Mouse (Mus musculus): Measurements from ENCODE around the gene Txnrd1.

The Txnrd1 gene

DNA sequence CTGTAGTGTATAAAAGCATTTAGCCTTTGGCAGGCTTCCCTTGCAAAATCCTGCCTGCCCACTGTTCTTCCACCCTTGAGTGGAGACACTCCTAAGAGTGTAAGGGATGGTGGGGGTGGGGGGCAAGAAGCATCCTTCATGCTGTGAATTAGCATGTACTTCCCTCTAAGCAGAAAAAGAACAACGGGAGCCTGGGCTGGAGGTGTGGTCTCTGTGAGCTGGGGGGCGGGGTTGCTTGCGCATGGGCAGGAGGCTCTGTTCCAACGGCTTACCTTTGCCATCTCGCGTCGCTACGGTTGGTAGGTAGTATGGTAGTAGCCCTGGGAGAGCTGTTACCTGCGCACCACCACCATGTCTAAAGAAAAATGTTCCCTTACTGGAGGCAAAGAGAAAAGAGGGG is 32.6 kb downstream of the Txnrd1 start, which contains the start of gene Eid3:
TSS of gene Eid3 (plus strand) at position 271 of the 400 bp plus-strand sequence.
- DNase-seq (ENCODE audit: low spot score in 2 of 2): no peak

DNA sequence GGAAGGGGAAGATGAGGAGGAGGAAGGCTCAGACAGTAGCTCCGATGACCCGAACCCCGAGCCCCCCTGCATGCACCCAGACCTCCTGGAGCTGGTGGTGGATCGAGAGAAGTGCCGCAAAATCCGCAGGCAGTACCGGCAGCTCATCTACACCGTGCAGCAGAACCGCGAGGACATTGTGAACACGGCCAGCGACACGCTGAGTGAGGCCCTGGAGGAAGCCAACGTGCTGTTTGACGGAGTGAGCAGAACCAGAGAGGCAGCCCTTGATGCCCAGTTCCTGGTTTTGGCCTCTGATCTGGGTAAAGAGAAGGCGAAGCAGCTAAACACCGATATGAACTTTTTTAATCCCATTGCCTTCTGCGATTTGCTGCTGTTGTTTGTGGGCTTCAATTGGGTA is 33.1 kb downstream of the Txnrd1 start:
- DNase-seq (ENCODE audit: low spot score in 2 of 2): no peak

DNA sequence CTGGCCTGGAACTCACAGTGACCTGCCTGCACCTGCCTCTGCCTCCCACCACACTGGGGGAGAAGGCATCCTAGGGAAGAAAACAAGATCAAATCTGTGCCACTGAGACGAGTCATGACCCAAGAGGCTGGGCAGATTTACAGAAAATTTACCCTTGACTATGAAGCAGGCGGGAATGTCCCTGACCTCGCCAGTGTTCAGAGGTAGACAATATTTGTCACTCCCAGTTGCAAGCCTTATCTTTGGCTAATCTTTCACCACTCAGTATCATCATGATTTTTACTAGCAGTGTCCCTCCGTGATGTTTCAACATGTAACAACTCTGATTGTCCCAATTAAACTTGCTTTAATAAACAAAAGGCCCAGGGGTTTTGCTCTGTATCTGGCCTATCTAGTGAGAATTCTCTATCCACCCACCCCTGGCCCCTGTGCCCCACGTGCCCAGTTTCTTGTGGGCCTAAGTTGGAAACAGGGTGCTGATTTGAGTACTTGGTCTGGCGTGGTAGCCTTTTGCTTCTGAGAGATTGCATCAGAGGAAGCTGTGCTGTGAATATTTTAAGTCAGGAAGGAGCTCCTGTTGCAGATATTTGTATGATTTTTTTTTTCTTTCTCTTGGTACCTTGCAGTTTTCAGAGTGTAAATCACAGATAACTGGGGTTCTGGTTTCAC is 34.8 kb downstream of the Txnrd1 start:
- DNase-seq (ENCODE audit: low spot score in 2 of 2): no peak

DNA sequence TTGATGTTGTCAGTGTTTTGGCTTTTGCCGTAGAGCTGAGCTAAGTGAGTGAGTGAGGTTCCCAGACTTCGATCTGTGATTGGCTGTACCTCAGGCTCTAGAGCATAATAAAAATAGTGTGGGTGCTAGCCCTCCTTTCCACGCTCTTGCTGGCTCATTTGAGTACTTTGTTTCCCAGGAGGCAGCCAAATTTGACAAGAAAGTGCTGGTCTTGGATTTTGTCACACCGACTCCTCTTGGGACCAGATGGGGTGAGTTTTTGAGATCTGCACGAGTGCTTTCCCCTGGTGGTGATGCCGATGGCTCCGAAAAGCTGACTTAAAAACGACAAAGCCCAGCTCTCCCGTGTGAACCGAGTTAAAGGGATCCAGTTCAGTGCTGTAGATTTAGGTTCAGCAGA is 41.7 kb downstream of the Txnrd1 start:
- DNase-seq (ENCODE audit: low spot score in 2 of 2): peak in 1 of 2 experiments; percentile 51

DNA sequence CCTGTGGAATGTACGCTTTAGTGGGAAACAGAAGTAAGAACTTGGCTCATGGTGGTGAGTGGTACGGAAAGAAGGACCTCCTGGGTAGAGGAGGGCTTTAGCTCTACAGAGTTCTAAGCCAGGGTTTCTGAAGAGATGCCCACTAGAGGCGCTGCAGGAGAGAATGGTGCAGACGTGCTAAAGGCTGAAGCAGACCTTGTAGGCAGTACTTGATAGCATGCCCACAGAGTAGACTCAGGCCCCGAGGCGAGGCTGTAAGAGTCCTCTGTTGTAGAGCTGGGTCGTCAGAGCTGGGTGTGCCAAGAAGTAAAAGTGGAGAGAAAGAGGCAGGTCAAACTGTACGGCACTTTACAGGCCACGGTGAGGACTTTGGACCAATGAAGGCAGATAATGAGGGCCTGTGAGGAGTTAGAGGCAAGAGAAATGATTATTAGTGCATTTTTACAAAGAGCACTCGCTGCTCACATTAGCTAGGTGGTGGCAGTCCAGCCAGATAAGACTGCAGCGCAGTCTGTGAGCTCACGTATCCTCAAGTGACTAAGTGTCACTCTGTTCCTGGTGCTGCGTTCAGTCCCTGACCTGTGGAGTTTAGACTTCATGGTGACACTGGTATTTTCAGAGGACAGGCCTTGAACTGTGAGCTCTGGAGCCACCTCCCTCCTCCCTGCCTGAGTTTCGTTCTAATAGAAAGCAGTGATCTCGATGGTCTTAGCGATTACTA is 42.5 kb downstream of the Txnrd1 start:
- peak; percentile 31 to 70 for DNase-seq (ENCODE audit: low spot score in 2 of 2)

DNA sequence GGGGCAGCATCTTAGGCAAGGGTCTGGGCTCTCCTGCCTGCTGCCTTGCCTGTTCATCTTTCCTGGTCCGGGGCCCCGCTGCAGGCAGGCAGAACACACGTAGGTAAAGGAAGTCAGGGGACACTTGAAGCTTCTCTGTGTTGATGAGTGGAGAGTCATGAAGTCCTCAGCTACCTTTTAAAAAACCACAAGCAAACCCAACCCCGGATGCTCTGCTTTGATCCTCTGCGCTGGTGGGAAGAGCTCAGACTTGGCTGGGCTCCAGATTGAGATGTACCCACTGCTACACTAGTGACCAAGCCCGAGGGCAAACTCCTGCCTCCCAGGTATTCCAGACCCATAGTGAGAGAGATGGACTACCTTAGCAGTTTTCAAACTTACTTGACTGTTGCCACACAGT is 53.6 kb downstream of the Txnrd1 start:
- DNase-seq (ENCODE audit: low spot score in 2 of 2): no peak

DNA sequence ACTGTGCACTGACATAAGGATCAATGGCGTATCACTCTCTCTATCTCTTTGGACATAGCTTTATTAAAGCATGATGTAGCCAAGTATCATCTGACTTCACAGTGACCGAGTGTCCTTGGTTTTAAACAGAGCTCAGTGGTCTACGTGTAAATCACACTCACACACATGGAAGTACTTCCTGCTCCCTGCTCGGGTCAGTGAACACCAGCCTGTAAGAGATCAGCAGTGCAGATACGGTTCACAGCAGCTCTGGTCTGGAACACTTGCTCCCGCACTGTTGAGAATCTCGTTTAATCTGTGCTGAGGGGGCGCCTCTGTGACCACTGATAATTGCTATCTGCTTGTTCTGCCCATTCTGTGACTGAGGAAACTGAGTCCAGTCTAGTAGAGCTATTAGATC is 54.8 kb downstream of the Txnrd1 start:
- DNase-seq (ENCODE audit: low spot score in 2 of 2): no peak

DNA sequence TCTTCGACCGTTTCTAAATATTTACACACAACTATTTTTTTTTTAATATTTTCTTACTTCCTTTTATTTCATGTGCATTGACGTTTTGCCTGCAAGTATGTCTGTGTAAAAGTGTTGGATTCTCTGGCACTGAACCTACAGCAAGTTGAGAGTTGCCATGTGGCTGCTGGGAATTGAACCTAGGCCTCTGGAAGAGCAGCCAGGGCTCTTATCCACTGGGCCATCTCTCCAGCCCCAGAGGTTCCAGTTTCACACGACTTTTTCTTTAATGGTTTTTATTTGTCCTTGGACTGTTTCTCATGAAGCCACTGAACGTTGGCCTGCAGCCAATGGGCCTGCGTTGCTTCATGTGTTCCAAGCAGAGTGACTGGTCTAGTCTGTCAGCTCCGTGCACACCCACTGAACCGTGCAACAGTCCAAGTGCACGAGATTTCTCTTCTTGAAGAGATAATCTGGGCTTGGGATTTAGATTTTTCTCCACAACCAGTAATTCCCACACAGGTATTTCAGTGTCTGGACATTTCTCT is 55.8 kb downstream of the Txnrd1 start:
- DNase-seq (ENCODE audit: low spot score in 2 of 2): no peak

DNA sequence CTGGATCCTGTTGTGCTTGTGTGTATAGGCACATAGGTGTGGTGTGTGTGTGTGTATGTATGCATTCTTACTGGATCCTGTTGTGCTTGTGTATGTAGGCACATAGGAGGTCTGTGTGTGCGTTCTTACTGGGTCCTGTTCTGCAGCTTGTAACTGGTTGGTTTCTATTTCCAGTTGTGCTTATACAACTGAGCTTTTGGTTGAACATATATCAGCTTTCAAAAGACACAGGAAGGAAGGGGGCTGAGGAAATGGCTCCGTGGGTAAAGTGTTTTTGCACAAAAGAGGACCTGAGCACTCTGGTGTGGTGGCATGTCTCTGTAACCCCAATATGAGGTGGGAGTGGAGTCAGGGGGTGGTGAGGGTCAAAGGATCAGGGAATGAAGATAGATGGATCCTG is 57.2 kb downstream of the Txnrd1 start:
- DNase-seq (ENCODE audit: low spot score in 2 of 2): no peak

DNA sequence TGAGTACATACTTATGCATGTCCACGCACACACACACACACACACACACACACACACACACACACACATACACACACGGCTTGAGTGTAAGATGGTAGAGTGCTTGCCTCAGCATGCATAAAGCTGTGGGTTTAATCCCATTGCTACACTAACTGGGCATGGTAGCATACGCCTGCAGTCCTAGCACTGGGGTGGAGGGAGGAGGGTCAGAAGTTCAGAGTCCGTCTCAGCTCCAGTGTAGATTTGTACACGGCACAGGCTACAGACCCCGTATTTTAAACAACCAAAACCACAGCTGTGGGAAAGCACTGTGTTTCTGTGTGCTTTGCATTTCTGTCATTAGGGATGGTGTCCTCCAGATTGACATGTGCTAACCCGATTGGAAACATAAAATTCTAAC is 57.7 kb downstream of the Txnrd1 start:
- DNase-seq (ENCODE audit: low spot score in 2 of 2): no peak

DNA sequence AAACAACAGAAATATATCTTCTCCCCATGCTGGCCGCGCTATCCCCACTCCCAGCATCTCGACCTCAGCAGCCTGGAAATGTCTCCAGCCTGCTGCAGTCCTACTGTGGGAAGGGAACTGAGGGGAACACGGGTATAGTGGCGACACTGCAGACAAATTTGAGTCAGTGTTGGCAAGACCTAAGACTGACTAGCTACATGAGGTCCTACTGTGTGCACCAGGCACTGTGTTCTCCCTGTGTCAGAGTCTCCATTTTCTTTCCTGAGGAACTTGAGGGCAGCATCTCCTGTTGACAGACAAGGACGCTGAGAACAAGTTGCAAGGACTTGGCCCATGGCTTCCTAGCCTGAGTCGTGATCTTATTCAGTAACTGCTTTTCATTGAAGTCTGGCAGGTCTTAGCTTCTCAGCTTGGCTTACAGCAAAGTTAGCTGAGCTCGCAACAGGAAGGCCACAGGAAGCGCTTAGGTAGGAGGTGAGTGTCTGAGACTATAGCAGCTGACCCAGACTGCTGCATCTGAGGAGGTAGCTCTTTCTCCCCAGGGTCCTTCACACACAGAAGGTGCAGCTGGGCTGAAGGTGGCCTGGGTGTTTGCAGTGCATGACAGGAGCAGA is 58.8 kb downstream of the Txnrd1 start:
- DNase-seq (ENCODE audit: low spot score in 2 of 2): no peak

DNA sequence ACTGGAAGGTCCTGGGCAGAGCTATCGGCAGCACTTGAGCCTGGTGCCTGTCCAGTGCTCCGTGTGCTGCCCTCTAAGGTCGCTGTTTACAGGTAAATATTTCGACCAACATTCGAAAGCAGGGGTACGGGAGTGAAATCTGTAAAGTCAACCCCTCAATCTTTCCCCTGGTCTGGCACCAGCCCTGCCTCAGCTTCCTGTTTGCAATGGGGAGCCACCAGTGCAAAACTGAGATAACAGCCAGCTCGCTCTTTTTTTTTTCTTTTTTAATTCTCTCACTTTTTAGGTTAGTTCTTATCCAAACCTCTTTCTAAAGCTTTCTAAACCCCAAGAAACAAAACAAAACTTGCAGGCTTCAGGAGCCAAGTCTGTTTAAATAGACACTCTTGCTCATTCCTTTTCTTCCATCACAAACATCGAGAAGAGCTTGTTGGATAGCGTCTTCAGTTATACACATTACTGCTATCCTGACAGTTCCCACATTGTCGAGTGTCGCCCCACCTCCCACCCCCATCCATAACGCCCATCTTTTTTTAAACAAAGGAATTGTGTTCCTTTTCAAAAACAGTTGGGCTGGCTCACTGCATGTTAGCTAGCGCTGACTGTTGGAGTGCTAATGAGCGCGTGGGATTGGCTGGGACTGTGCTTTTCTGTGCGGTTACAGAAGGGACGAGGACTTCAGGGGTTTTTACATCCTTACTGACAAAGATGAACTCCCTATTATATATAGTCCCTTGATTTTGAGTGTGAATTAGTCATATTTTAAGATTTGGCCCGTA is 60.3 kb downstream of the Txnrd1 start:
- DNase-seq (ENCODE audit: low spot score in 2 of 2): no peak

DNA sequence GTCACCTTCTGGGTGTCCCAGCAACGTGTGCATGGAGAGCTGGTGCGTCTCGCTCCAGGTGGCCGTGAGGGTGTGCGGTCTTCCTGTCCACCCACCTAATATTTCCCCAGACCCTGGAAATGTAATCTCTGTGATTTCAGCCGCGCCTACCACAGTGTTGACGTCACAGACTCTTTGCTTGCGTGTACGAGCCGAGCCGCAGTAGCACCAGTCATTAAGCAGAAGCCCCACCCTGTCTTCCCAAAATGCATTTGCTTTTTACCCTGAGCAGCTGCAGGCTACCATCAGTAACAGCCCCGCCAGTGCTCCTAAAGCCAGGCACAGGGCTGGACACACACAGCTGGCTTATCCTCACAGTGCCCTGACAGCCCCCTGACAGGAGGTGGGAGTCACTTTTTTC is 64.2 kb downstream of the Txnrd1 start:
- no peak for DNase-seq (ENCODE audit: low spot score in 2 of 2)

DNA sequence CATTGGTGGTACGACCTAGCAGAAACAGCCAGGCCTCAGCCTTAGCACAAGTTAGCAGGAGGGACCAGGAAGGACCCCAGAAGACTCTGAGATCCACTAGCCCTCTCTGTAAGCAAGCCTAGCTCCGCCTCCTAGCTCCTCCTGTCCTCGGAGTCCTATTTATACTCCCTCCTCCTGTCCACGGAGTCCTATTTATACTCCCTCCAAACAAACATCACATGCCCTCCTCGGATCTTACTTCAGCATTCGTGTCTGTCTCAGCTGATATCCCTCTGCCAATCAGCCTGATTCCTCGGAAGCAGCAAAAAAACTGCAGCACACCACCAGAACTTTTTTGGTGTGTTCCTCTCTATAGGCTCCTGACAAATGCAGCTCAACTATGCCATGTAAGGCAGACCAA is 65.1 kb downstream of the Txnrd1 start:
- no peak for DNase-seq (ENCODE audit: low spot score in 2 of 2)

DNA sequence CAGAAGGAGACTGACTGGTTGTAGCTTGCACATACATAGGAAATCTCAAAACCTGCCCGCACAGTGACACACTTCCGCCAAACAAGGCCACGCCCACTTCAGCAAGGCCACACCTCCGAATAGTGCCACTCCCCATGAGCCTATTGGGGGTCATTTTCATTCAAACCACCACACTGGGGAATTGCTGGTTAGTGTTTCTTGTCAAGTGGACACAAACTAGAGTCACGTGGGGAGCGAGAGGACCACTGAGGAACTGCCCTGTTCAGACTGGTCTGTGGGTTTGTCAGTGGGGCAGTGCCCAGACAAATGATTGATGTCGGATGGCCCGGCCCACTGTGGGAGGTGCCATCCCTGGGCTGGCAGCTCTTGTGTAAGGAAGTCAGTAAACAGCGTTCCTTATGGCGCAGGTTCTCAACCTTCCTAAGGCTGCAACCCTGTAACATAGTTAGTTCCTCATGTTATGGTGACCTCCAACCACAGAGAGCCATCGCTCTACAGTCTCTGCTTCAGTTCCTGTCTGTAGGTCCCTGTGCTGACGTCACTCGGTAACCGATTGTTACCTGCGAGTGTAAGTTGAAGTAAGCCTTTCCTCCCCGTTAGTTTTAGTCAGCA is 66.2 kb downstream of the Txnrd1 start:
- DNase-seq (ENCODE audit: low spot score in 2 of 2): peak in 1 of 2 experiments; percentile 27

DNA sequence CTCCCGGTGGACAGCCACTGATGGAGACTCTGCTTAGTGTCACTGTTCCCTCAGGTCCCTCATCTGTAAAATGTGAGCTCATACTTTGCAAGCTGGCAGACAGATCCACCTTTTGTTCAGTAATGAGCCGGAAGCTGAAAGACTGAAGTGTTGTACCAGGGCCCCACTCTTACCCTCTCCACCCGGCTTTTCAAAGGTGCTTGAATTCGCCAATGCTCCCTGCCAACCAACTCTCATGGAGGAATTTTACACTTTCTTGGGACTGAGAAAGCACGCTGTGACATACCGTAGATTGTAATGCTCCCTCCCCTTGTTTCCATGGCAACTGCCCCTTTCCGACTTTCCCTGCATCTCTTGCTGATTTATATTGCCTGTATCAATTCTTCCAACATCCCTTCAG is 66.8 kb downstream of the Txnrd1 start:
- DNase-seq (ENCODE audit: low spot score in 2 of 2): no peak

DNA sequence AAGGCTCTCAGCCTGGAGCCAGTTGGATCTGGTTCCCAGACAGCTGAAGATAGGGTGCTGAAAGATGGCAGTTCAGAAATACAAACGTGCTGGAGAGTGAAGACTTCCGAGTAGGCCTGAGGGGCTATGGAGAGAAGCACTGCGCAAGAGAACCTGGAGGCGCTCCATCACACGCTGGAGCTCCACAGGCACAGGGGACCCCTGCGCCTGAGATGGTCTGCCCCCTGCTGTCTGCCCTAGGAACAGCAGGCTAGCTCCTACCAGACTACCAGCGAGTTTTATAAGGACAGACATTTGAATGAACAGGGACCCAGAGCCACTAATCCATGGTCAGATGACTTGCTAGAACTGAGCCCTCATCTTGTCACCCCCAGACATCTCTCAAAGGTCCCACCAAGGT is 67.7 kb downstream of the Txnrd1 start:
- peak; percentile 82 to 95 for DNase-seq (ENCODE audit: low spot score in 2 of 2)

DNA sequence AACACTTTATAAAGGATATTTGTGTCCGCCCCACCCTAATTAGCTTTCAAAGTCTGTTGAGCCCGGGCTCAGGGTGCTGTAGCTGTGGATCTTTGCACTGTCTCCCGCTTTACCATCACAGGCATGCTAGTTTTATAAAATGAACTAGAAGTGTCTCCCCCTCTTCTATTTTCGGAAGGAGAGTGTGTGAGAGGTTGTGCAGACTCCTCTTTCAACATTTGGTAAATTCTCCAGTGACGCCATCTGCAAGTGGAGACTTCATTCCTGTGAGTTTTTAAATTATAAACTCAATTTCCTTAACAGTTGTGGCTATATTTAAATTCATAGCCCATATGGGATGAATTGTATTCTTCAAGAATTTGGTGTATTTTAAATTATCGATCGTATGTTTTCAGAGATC is 74.8 kb downstream of the Txnrd1 start:
- no peak for DNase-seq (ENCODE audit: low spot score in 2 of 2)

DNA sequence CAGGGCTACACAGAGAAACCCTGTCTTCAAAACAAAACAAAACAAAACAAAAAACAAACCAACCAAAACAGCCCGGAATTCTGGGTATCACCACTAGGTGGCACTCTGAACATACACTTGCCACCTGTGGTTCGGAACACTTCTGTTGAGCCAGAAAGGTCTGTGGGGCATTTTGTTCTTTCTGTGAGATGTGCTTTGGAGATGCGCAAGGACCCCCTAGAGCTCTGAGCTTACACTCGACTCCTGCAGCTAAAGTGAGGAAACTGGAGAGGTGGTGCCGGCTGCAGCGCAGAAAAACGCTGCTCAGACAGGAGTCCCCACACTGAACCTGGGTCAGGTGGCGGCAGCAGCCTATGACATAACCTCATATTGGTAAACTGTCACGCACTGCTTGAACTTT is 75.6 kb downstream of the Txnrd1 start:
- DNase-seq (ENCODE audit: low spot score in 2 of 2): peak; percentile 58 to 85

DNA sequence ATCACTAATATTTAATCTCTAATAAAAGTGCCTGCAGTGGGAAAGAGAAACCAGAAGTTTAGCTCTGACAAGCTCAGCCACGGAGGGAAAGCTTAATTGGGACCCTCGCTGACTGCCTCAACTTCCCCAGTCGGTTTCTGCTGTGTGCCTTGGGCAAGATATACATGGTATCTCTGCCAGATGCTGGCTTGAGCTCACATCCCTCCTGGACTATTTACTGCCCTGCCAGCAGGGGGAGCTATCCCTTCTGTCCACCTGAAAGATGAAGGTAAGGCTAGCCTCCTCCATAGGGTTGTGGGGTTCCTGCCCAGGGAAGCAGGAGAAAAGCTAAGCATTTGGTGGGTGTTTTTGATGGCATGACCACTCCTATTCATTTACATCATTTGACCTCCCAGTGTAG is 76.4 kb downstream of the Txnrd1 start:
- peak; percentile 40 to 75 for DNase-seq (ENCODE audit: low spot score in 2 of 2)

DNA sequence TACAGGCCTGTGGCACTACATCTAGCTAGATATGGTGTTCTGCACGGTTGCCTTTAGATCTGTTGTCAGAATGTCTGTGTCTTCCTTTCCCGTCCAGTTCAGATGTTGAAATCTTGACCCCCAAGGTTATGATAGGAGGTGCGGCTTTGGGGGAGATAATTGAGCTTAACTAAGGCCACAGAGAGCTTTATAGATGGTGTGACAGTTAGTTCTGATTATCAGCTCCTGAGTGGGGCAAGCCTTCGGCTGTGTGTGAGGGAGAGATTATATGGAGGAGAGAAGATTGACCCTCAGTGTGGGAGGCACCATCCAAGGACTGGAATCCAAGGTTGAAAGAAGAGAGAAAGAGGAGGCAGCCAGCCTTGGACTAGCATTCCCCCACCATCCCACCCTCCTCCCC is 79.5 kb downstream of the Txnrd1 start:
- no peak for DNase-seq (ENCODE audit: low spot score in 2 of 2)

DNA sequence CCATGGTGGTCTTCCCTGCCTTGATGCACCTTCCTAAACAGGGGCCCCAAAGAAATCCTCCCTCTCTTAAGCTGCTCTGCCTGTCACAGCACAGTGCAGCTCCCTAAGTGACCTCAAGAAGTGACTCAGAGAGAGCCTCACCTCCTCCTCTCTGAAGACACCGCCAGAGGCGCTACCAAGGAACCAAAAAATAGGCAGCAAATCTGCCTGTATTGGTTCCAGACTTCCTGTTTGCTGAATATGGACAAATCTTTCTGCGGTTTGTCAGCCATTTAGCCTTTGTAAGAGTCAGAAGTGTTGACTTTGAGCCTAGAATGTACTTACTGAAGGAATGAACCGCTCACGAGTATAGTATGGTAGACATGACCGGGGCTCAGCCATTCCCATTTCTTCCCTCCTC is 80.0 kb downstream of the Txnrd1 start:
- DNase-seq (ENCODE audit: low spot score in 2 of 2): no peak
